8 mouse cellular contexts compared by ENCODE assay signal in the genomic region with DNA sequence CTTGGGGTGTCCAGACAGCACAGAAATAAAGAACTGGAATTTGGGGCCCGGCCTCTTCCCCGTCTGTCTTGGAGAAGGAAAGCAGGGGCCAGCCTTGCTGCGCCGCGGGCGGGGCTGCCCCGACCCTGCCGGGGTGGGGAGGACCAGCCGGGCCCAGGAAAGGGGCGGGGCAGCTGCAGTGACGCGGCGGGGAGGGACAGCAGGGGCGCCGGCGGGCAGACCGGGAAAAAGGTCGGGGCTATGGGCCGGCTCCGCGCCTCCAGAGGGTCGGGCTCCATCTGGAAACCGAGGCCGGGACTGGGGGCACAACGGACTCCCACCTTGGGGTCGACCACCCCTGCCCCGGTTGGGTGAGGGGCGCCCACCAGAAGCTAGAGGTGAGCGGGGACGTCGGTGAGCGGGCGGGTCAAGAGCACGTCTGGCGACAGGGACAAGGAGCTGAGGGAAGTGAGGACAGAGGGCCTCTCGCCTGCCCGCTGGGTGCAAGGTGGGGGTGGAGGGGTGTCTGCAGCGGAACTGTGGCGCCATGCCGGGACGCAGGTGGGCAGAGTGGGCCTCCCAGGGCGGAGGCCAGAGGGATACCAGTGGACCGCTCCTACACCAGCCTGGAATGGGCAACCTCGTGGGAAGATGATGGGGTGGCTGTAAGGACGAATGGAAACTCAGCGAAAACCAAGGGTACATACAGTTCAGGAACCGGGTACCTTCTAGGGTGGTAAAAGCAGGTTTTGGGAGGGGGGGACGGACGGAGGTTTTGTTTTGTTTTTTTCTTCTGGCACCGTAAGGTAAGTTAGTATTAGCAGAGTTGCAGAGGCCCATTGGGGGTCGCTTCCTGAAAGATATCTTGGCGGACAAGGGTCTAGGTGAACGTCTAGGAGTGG. TPM values are rescaled to one million over a fixed set of nuclear protein-coding genes. Genes with fewer than 3 reads are reported as not detected.
DNase-seq lines count a peak whose midpoint lies in the region; ATAC-seq and TF ChIP-seq lines count a peak whose summit lies in the region.

A gene (plus strand): TSS at position 162 of the 881 bp plus-strand sequence.

- H3K9ac ChIP-seq in heart, adult 2 months (ENCODE audit: low read depth, low read length), result peak within 1 kb of the TSS; percentile 88
- H3K9ac ChIP-seq in stomach, embryonic 16.5 days (ENCODE audit: low read length), result peak within 1 kb of the TSS; percentile 68

- peak within 1 kb of the TSS; percentile 76 for H3K27ac ChIP-seq in heart, adult 2 months
- H3K27ac ChIP-seq in stomach, embryonic 16.5 days (ENCODE audit: low read length), result peak within 1 kb of the TSS; percentile 85

- no peaks in the 10 kb centered on the region for H3K79me2 ChIP-seq in heart, adult 2 months (replicated peaks; ENCODE audit: control insufficient read depth, insufficient read depth, low read length)

- WGBS in heart, adult 2 months, result 2% methylated on average over 52 of the region's 53 CpGs
- WGBS in stomach, embryonic 16.5 days, result 1% methylated on average over 52 of the region's 53 CpGs

- peaks cover 6% of the 10 kb centered on the region for H3K4me1 ChIP-seq in heart, adult 2 months (ENCODE audit: control insufficient read depth, insufficient read depth, low read length)
- peaks cover 41% of the 10 kb centered on the region for H3K4me1 ChIP-seq in stomach, embryonic 16.5 days (ENCODE audit: control insufficient read depth, insufficient read depth, low read length)

- H3K9me3 ChIP-seq in stomach, embryonic 16.5 days (replicated peaks; ENCODE audit: control insufficient read depth, low read length), result no peaks in the 10 kb centered on the region

- no peak for TF ChIP-seq EP300 in heart, adult 2 months (IDR thresholded peaks at IDR 0.05; ENCODE audit: insufficient read depth, low read depth, low read length)

- peak; percentile 71 for DNase-seq in cerebellum, adult 11 months
- peak; percentile 61 for DNase-seq in embryo, embryonic 11 days
- DNase-seq in heart, adult 2 months, result peak; percentile 91
- DNase-seq in kidney, adult 18-20 months, result peak; percentile 83
- DNase-seq in liver, result peak; percentile 87

- no peaks in the 10 kb centered on the region for H3K36me3 ChIP-seq in heart, adult 2 months (ENCODE audit: control insufficient read depth, insufficient read depth, low read length)
- no peaks in the 10 kb centered on the region for H3K36me3 ChIP-seq in stomach, embryonic 16.5 days (ENCODE audit: control insufficient read depth, insufficient read depth, low read length)

- no peaks in the 10 kb centered on the region for H3K27me3 ChIP-seq in heart, adult 2 months (ENCODE audit: control insufficient read depth, insufficient read depth, low read length)
- 0 out of 2 replicates have a peak, but pooled peaks cover 4% of the 10 kb centered on the region for H3K27me3 ChIP-seq in stomach, embryonic 16.5 days (ENCODE audit: control insufficient read depth, insufficient read depth, low read length)

- intact Hi-C loops in heart, adult 2 months (cut with DNase I), result loop anchor here (1.0 to 5.0 kb wide), 3 partner anchors 21 to 102 kb away; a partner anchor contains a TSS

- TF ChIP-seq CTCF in heart, adult 2 months (IDR thresholded peaks at IDR 0.05), result no peak

- ATAC-seq in cerebellum, adult (ENCODE audit: insufficient number of reproducible peaks, low FRiP score, low TSS enrichment), result no peak
- 0 out of 2 replicates have a peak, but pooled peaks have one; percentile 9 for ATAC-seq in monocyte, adult 5-6 weeks (replicated peaks; ENCODE audit: insufficient number of reproducible peaks, low FRiP score, low TSS enrichment, poor library complexity, severe bottlenecking)
- ATAC-seq in stomach, embryonic 16.5 days (ENCODE audit: insufficient read depth, low FRiP score), result peak; percentile 15; the same call in 1 of the 2 replicates

- H3K4me3 ChIP-seq in heart, adult 2 months, result peak within 1 kb of the TSS; percentile 76
- peak within 1 kb of the TSS; percentile 57 for H3K4me3 ChIP-seq in stomach, embryonic 16.5 days (replicated peaks; ENCODE audit: low read length)

- peak within 1 kb of the TSS; percentile 86 for H3K4me2 ChIP-seq in stomach, embryonic 16.5 days (ENCODE audit: low read depth, low read length)

- peak; percentile 42; the same call in 1 of the 2 replicates for TF ChIP-seq POLR2A in heart, adult 2 months (IDR thresholded peaks at IDR 0.05; ENCODE audit: insufficient read depth, low read depth, low read length)

RNA-seq across cellular contexts. Expression of the gene that starts here (rescaled TPM):
- 10 to 100 TPM; 18.1 to 19.9 TPM for total RNA-seq in heart, adult 2 months (2021)
- polyA plus RNA-seq in heart, adult 2 months (2012; rRNA removed), result 43.6 and 49.9 TPM in 2 replicates
- 127 to 142 TPM (median 137 TPM) in 3 replicates for total RNA-seq in monocyte, adult 5-6 weeks (2017)
- 13.8 and 14.9 TPM in 2 replicates for polyA plus RNA-seq in stomach, embryonic 16.5 days (2015; fragmentation: Nextera tagmentation; extraction: Ambion mirVana)
